Mouse (Mus musculus): ENCODE results near the gene Sec14l1. TPM values are rescaled to one million over a fixed set of nuclear protein-coding genes. Genes with fewer than 3 reads are reported as not detected.

Sec14l1 gene
- total RNA-seq, 1 experiment from 2014 or later: 15.1 TPM

DNA sequence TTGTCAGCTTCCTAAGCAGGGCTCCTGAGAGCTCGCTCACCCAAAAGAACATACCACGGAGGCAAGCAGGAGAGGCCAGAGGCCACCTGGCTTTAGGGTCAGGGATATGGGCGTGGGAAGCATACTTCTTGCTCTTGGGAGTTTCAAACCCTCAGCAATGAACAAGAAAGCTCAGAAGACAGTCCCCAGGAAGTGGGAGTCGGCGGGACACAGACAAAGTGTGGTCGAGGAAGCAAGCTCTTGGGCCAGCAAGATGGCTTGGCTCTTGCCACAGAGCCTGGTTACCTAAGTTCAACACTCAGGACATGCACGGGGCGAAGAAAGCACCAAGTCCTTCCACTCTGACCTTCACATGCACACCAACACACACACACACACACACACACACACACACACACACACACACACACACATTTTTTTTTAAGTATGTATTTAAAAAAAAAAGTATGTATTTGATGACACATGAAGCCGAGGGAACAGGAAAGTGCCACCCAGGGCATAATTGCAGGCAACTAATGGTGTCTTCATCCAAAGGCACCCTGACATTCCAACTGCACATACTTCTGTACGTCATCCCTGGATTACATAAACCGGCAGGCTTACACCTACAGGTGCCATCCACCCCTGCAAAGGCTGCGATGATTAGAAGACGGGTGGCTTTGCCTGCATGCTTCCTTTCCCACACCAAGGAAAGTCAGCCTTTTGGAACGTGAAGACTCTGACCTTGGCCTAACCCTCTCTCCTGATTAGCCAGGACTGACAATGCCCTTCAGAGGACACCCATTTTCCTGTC is 12.8 kb upstream of the Sec14l1 start:
- no peak for ATAC-seq (replicated peaks in 1 of 2; ENCODE audit: insufficient read depth in 1 of 2, low FRiP score in 2 of 2, low TSS enrichment in 1 of 2, low read depth in 1 of 2, poor library complexity in 2 of 2, severe bottlenecking in 2 of 2)

- ATAC-seq (replicated peaks in 1 of 2; ENCODE audit: insufficient read depth in 1 of 2, low FRiP score in 2 of 2, low TSS enrichment in 1 of 2, low read depth in 1 of 2, poor library complexity in 2 of 2, severe bottlenecking in 2 of 2): no peak
These were observed 11.4 kb upstream of the Sec14l1 start for GRCm38 (mm10) chr11:117103523-117103922.

DNA sequence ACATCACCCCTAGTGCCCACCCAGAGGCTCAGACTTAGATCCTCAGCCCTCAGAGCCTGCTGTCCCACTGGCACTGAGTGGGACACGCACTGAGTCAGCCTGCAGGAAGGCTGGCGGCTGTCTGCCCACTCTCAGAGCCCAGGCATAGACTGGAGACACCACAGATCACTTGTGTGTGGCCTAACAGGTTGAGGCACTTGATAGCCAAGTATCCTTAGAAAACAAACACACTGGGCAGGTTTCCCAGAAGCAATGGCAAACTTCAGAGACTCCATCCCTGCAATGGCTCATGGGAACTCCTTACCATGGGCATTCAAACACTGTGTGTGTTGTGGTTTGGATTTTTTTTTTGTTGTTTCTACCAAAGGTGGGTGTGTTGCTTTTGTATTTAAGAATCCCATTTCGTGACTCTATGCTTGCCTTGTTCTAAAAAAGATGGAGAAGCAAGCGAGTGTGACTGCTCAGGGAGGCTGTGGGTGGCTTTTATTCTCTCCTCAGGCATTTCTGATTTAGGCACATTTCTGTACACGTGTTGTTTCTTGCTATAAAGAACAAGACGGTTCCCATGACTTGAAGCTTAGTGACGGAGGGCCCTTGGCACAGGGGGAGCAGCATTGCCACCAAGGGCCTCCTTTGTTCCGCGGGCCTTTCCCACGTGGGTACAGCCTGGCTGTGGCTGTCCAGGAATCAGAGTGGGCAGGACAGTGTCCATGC is 10.8 kb upstream of the Sec14l1 start:
- no peak for ATAC-seq (replicated peaks in 1 of 2; ENCODE audit: insufficient read depth in 1 of 2, low FRiP score in 2 of 2, low TSS enrichment in 1 of 2, low read depth in 1 of 2, poor library complexity in 2 of 2, severe bottlenecking in 2 of 2)

GRCm38 (mm10) chr11:117105315-117105714 is 9.7 kb upstream of the Sec14l1 start:
- no peak for ATAC-seq (replicated peaks in 1 of 2; ENCODE audit: insufficient read depth in 1 of 2, low FRiP score in 2 of 2, low TSS enrichment in 1 of 2, low read depth in 1 of 2, poor library complexity in 2 of 2, severe bottlenecking in 2 of 2)

DNA sequence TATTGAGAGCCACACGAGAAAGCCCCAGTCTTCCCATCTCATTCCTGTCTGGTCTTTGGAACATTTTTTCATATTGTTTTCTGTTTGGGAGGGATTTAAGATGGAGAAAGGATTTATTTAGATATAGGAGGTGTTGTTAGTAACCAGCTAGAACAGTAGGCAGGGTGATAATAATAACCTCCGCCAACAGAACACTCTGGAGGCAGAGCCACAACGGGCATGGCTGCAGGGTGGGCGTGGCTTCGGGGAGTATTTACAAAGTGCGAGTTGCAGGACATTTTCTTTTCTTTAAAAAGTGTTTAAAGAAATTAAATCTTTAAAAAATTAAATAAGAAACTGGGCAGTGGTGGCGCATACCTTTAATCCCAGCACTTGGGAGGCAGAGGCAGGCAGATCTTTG is 9.1 kb upstream of the Sec14l1 start:
- ATAC-seq (replicated peaks in 1 of 2; ENCODE audit: insufficient read depth in 1 of 2, low FRiP score in 2 of 2, low TSS enrichment in 1 of 2, low read depth in 1 of 2, poor library complexity in 2 of 2, severe bottlenecking in 2 of 2): no peak

GRCm38 (mm10) chr11:117106633-117107334 is 8.2 kb upstream of the Sec14l1 start:
- ATAC-seq (replicated peaks in 1 of 2; ENCODE audit: insufficient read depth in 1 of 2, low FRiP score in 2 of 2, low TSS enrichment in 1 of 2, low read depth in 1 of 2, poor library complexity in 2 of 2, severe bottlenecking in 2 of 2): no peak

DNA sequence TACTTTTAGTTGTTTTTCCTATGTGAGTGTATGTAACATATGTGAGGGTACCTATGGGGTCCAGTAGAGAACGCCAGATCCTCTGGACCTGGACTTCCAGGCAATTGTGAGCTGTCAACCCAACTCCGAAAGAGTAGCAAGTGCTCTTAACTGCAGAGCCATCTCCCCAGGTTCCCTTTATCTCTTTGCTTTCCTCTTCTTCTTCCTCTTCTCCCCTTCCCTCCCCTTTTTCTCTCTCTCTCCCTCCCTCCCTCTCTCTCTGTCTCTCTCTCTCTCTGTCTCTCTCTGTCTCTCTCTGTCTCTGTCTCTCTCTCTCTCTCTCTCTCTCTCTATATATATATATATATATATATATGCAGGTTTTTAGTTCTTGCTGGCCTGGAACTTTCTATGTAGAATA is 7.1 kb upstream of the Sec14l1 start:
- no peak for ATAC-seq (replicated peaks in 1 of 2; ENCODE audit: insufficient read depth in 1 of 2, low FRiP score in 2 of 2, low TSS enrichment in 1 of 2, low read depth in 1 of 2, poor library complexity in 2 of 2, severe bottlenecking in 2 of 2)

DNA sequence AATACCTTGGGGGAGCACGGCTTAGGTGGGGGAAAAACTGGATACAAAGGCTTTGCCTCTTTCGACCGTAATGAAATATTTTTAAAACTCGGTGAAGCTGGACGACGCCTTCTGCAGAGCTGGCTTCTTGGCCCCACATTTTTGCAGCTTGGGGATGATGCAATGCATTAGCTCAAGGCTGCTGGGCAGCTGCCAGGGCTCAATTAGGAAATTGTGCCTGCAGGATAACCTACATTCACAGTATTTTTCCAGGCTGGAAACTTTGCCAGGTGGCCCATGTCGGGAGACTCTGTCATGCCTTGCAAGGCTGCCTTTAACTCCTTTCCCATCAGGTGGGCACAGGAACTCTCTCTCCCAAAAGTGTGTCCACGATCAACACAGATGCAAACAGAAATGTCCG is 6.4 kb upstream of the Sec14l1 start:
- no peak for ATAC-seq (replicated peaks in 1 of 2; ENCODE audit: insufficient read depth in 1 of 2, low FRiP score in 2 of 2, low TSS enrichment in 1 of 2, low read depth in 1 of 2, poor library complexity in 2 of 2, severe bottlenecking in 2 of 2)

- peak; percentile 59 to 69 for ATAC-seq (replicated peaks in 1 of 2; ENCODE audit: insufficient read depth in 1 of 2, low FRiP score in 2 of 2, low TSS enrichment in 1 of 2, low read depth in 1 of 2, poor library complexity in 2 of 2, severe bottlenecking in 2 of 2)
These were observed 5.6 kb upstream of the Sec14l1 start for GRCm38 (mm10) chr11:117109179-117109954.

DNA sequence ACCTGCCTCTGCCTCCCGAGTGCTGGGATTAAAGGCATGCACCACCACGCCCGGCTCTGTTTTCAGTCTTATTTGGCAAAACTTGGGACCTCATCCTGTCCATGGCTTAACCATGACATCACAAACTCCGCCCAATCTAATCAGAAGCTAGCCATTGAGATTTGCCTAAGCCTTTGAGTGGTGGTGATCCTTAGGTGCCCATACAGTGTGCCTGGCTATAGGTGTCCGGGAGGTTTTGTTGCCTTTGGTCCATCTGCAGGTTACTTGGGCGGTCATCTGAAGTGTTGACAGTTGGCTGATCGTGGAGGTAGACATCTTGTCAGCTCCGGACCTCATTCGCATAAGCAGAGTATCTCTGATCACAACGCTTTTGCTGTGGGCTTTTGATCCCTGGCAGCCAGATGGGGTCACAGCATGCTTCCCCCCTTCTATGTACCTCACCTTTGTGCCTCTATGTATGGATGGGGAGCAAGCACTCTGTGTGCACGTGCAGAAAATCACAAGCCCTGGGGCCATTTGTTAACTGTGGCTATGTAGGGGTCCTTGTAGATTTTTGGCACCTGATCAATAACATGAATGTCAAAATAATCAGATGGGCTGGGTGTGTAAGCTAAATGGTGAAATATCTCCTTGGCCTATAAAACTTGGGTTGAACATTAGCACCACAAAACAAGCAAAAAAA is 2.9 kb upstream of the Sec14l1 start:
- ATAC-seq (replicated peaks in 1 of 2; ENCODE audit: insufficient read depth in 1 of 2, low FRiP score in 2 of 2, low TSS enrichment in 1 of 2, low read depth in 1 of 2, poor library complexity in 2 of 2, severe bottlenecking in 2 of 2): no peak

GRCm38 (mm10) chr11:117112649-117113051 is 2.3 kb upstream of the Sec14l1 start:
- ATAC-seq (replicated peaks in 1 of 2; ENCODE audit: insufficient read depth in 1 of 2, low FRiP score in 2 of 2, low TSS enrichment in 1 of 2, low read depth in 1 of 2, poor library complexity in 2 of 2, severe bottlenecking in 2 of 2): no peak

DNA sequence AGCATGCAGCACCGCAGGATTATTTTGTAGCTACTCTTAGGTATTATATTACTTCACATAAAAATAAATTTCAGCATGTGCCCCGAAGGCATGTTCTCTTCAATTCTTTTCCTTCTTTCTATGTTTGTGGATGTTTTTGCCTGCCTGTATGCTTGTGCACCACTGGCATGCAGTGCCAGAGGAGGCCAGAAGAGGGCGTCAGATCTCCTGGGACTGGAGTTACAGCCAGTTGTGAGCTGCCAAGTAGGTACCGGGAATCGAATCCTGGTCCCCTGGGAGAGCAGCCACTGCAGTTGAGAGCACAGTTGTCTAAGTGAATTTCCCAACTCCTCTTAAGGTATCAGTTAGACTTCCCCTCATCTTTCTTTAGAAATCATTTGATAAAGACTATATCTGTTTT is 1.6 kb upstream of the Sec14l1 start:
- no peak for ATAC-seq (replicated peaks in 1 of 2; ENCODE audit: insufficient read depth in 1 of 2, low FRiP score in 2 of 2, low TSS enrichment in 1 of 2, low read depth in 1 of 2, poor library complexity in 2 of 2, severe bottlenecking in 2 of 2)

DNA sequence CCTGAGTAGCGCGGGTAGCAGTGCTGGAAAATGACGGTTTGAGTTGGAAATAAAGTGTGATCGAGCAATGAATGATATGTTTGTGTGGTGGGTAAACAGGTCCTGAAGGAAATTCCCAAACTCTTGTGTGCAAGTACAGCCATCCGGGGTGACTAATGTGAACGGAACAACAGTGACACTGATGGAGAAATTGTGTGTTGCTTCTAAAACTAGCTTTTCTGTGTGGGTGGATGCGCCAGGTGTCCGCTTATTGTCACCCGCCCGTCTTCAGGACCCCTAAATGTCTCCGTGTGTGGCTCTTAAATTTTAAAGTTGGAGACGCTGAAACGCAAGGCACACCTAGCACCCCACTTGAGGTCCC is 757 bp upstream of the Sec14l1 start:
- no peak for ATAC-seq (replicated peaks in 1 of 2; ENCODE audit: insufficient read depth in 1 of 2, low FRiP score in 2 of 2, low TSS enrichment in 1 of 2, low read depth in 1 of 2, poor library complexity in 2 of 2, severe bottlenecking in 2 of 2)

- no peak for ATAC-seq (replicated peaks in 1 of 2; ENCODE audit: insufficient read depth in 1 of 2, low FRiP score in 2 of 2, low TSS enrichment in 1 of 2, low read depth in 1 of 2, poor library complexity in 2 of 2, severe bottlenecking in 2 of 2)
These were observed 615 bp downstream of the Sec14l1 start for GRCm38 (mm10) chr11:117115346-117116219.

- ATAC-seq (replicated peaks in 1 of 2; ENCODE audit: insufficient read depth in 1 of 2, low FRiP score in 2 of 2, low TSS enrichment in 1 of 2, low read depth in 1 of 2, poor library complexity in 2 of 2, severe bottlenecking in 2 of 2): no peak
These were observed 1.7 kb downstream of the Sec14l1 start for GRCm38 (mm10) chr11:117116350-117117303.

Data from hematopoietic stem cell, adult 5-6 weeks (primary cell).